Mouse (Mus musculus) olfactory bulb, adult 2 months (tissue): ENCODE measurements around the gene Scai. TPM values are rescaled to one million over a fixed set of nuclear protein-coding genes. Genes with fewer than 3 reads are reported as not detected.
"Not testable (repeated sequence)": the region's sequence is repeated elsewhere in the genome, so short reads cannot be mapped to it uniquely, and the experiment has no call there.

Experiments used
- H3K27ac ChIP-seq: fragments of 200-500 bp; 2 replicates; pipeline ENCODE4 v1.5.1; 2012; ENCODE audit warnings: low read depth, low read length; ENCODE audit not compliant: insufficient read depth
- H3K4me1 ChIP-seq: fragments of 200-500 bp; 2 replicates; pipeline ENCODE4 v1.6.1; 2012; ENCODE audit warnings: low read length; ENCODE audit not compliant: control insufficient read depth, insufficient read depth
- H3K4me3 ChIP-seq: fragments of 200-500 bp; 2 replicates; pipeline ENCODE4 v1.5.1; 2012; ENCODE audit warnings: mild to moderate bottlenecking, low read depth, low read length, moderate library complexity; ENCODE audit not compliant: insufficient read depth
- CTCF ChIP-seq: fragments of 200-500 bp; IDR thresholded peaks from 2 replicates; pipeline ENCODE4 v1.5.1; 2012; ENCODE audit warnings: low read depth, mild to moderate bottlenecking, low read length, moderate library complexity; ENCODE audit not compliant: insufficient read depth
- POLR2A ChIP-seq: fragments of 200-500 bp; IDR thresholded peaks from 2 replicates; pipeline ENCODE4 v1.6.1; 2012; ENCODE audit warnings: mild to moderate bottlenecking, low read depth, low read length, moderate library complexity; ENCODE audit not compliant: insufficient read depth
- WGBS: fragments of 180-500 bp; shearing (Covaris S2); methylation state at CpG from one replicate; pipeline ENCODE4 v1.1.7; 2018; 5-methylcytosine and 5-hydroxymethylcytosine counted together
- polyA plus RNA-seq: library from polyadenylated mRNA; stranded (reverse); fragments of >200 nt; gene quantifications from 2 replicates; pipeline ENCODE4 v1.2.4, GENCODE M21; 2012; ENCODE audit warnings: low replicate concordance; ENCODE audit not compliant: missing spikeins, insufficient read depth, insufficient read length

The Scai gene
- polyA plus RNA-seq = not detected in 2 replicates

DNA sequence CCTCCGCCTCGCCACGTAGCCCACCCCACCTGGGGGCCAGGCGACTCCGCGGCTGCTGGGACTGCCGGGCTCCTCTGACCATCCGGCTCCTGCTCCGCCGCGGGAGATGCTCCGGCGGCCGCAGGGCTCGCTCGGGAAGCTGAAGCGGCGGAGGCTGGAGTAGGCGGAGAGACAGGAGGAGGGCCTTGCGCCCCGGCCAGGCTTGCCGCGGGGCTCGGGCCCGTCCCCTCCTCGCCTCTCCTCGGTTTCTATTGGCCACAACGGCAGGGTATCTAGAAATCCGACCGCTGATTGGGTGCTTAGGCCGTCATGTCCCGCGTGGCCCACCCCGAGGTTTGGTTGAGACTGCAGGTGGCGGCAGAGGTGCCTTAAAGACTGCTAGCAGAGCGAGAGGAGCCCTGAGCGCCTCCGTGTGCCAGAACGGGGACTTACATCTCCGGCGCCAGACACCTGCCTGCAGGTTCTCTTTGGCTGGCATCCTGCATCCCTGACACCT lies at the start of gene Scai:
Gene Scai (minus strand): TSS at position 174 of the 496 bp plus-strand sequence.
- WGBS = under 1% methylated on average over 41 of the region's 41 CpGs
- peak within 1 kb of the TSS; percentile 70 for H3K4me3 ChIP-seq
- TF ChIP-seq POLR2A (peak; percentile 75), CTCF (no peak)
- H3K4me1 ChIP-seq = peaks cover 7% of the 10 kb centered on the region; the same call in 1 of the 2 replicates
- H3K27ac ChIP-seq = no peak within 1 kb of the TSS

GRCm38 (mm10) chr2:39226731-39227130 lies 36.2 kb upstream of the Scai start:
- H3K4me3 ChIP-seq = no peak overlapping the region
- no peak overlapping the region for H3K27ac ChIP-seq
- WGBS = 19% methylated on average over 3 of the region's 3 CpGs
- TF ChIP-seq POLR2A (no peak), CTCF (no peak)
- H3K4me1 ChIP-seq = no peaks in the 10 kb centered on the region

GRCm38 (mm10) chr2:39226019-39226640 lies 35.6 kb upstream of the Scai start, which contains the start of gene Ppp6c:
Gene Ppp6c, minus strand, starts transcription at chr2:39226451.
- H3K27ac ChIP-seq = peak within 1 kb of the TSS; percentile 97
- peak within 1 kb of the TSS; percentile 100 for H3K4me3 ChIP-seq
- WGBS = under 1% methylated on average over 53 of the region's 56 CpGs
- TF ChIP-seq POLR2A = peak; percentile 83
- TF ChIP-seq CTCF = no peak
- no peaks in the 10 kb centered on the region for H3K4me1 ChIP-seq

DNA sequence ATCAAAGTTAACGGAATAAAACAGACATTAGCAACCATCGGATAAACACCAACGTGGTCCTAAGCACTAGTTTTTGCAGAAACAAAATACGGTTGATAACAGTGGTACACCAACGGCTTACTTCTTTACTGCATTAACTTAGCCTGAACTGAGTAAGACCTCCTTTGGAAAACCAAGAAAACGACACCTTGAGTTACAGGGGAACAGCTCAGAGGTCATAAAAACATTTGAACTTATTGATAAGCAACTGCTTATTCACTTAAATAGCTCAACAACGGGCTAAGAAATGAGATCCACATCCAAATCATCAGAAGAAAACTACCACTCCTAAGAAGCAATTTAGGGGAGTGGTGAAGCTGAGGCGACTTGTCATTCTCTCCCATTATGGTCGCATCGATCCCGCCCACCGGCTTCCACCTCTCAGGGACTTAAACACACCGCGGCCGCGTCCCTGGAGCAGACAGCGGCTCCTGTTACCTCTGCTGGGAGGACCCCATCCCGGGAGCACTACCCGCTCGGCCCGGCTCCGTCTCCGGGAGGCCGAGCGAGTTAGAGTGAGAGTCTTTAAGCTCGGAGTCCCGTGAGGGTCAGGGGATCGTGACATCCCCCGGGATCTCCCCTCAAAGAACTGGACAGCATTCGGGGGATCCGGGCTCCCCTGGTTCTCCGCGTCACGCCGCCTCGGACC lies 34.9 kb upstream of the Scai start:
- peak overlapping the region; percentile 97; the same call in 1 of the 2 replicates for H3K27ac ChIP-seq
- WGBS = 1% methylated on average over 36 of the region's 36 CpGs
- H3K4me1 ChIP-seq = not testable (repeated sequence)
- peak overlapping the region; percentile 100 for H3K4me3 ChIP-seq

DNA sequence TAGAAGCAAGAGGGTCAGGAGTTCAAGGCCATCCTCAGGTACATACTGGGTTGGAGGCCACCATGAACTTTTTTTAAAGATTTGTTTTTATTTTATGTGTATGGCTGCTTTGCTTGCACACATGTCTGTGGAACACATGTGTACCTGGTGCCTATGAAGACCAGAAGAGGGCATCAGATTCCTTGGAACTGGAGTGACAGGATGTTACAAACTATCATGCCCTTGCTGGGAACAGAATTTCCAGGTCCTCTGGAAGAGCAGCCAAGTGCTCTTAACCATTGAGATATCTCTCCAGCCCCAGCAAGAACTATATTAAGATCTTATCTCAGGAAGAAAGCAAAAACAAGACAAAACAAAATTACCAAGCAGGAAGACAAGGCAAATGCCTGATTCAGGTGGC lies 34.1 kb upstream of the Scai start:
- Histone ChIP-seq H3K4me1 (no peaks in the 10 kb centered on the region), H3K27ac (no peak overlapping the region), H3K4me3 (no peak overlapping the region)
- TF ChIP-seq CTCF = no peak
- no peak for TF ChIP-seq POLR2A

GRCm38 (mm10) chr2:39220010-39220409 lies 29.5 kb upstream of the Scai start:
- Histone ChIP-seq H3K4me1 (no peaks in the 10 kb centered on the region), H3K27ac (no peak overlapping the region), H3K4me3 (no peak overlapping the region)
- TF ChIP-seq CTCF (no peak), POLR2A (no peak)
- 89% methylated on average over 6 of the region's 6 CpGs for WGBS

- no peaks in the 10 kb centered on the region for H3K4me1 ChIP-seq
- no peak for TF ChIP-seq POLR2A
- TF ChIP-seq CTCF = no peak
- WGBS = 88% methylated on average over 3 of the region's 3 CpGs
- no peak overlapping the region for H3K4me3 ChIP-seq
- H3K27ac ChIP-seq = no peak overlapping the region
These were observed 28.5 kb upstream of the Scai start for GRCm38 (mm10) chr2:39219034-39219433.

- Histone ChIP-seq H3K4me3 (no peak overlapping the region), H3K27ac (no peak overlapping the region), H3K4me1 (no peaks in the 10 kb centered on the region)
- TF ChIP-seq CTCF (no peak), POLR2A (no peak)
- 91% methylated on average over 4 of the region's 4 CpGs for WGBS
These were observed 26.6 kb upstream of the Scai start for GRCm38 (mm10) chr2:39217150-39217549.

DNA sequence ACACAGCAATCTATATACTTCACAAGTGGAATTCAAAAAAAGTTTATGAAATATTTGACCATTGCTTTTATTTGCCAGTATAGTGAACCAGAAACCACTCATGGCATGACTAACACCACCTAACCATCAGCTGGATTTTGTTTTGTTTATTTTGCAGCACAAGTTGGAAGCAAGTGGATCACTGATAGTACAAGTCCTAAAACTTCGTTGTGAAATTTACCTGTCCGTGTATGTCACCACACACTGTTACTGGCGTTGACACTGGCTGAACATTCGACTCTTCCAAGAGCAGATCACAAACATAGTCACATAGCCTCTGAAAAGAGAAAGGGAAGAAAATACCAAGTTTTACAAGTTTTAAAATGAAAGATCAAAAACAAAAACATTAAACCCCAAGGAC lies 20.2 kb upstream of the Scai start:
- H3K27ac ChIP-seq = no peak overlapping the region
- no peaks in the 10 kb centered on the region for H3K4me1 ChIP-seq
- 95% methylated on average over 4 of the region's 4 CpGs for WGBS
- H3K4me3 ChIP-seq = no peak overlapping the region
- TF ChIP-seq CTCF (no peak), POLR2A (no peak)
